Mouse (Mus musculus): ENCODE results near the gene Dohh.

- TF ChIP-seq GATA1 (IDR thresholded peaks at IDR 0.05; ENCODE audit: low read length) (no peak), TAL1 (IDR thresholded peaks at IDR 0.05; ENCODE audit: low read length) (no peak)
Measured at GRCm38 (mm10) chr10:81356352-81356990, 27.8 kb upstream of the Dohh start.
